Mouse (Mus musculus): ENCODE measurements at regions not wholly inside any gene's neighbourhood (a gene's known extent, or its start where the extent isn't known, plus 50 kb on each side); places are given as distances from the start of the nearest gene placed in this dataset.
"Not testable (repeated sequence)": the region's sequence is repeated elsewhere in the genome, so short reads cannot be mapped to it uniquely, and the experiment has no call there.

DNA sequence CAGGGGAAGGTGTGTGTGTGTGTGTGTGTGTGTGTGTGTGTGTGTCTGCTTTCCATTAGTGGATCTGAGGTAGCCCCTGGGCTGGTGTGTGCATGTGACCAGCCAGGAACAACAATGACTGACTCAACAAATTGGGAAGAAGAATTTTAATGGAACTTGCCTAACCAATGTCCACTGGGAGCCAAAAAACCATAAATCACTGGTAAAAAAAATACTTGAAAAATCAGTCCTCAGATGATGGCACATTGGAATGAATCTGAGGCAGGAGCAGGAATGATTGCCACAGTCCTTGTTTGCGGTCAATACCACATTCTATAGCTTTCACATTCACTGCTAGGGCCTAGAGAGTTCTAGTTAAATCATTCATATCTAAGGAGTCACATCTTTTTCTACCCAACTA, 487.8 kb downstream of the Ets1 start:
- H3K4me2 ChIP-seq = no peak overlapping the region
- no peak overlapping the region for H3K27ac ChIP-seq
- 100% methylated on average over 1 of the region's 1 CpGs for WGBS
- H3K27me3 ChIP-seq = no peaks in the 10 kb centered on the region
- no peak overlapping the region for H3K9ac ChIP-seq (replicated peaks)
- H3K36me3 ChIP-seq = no peaks in the 10 kb centered on the region
- no peak overlapping the region for H3K4me3 ChIP-seq (replicated peaks)
- no peaks in the 10 kb centered on the region for H3K4me1 ChIP-seq (replicated peaks)
- no peak for ATAC-seq (ENCODE audit: insufficient number of reproducible peaks, insufficient read depth, low FRiP score, low TSS enrichment, low read depth)
- H3K9me3 ChIP-seq = no peaks in the 10 kb centered on the region

- 7% methylated on average over 1 of the region's 1 CpGs for WGBS
- peak overlapping the region; percentile 51 for H3K27ac ChIP-seq
- H3K4me1 ChIP-seq (replicated peaks) = peaks cover 6% of the 10 kb centered on the region; the same call in 1 of the 2 replicates
- H3K4me2 ChIP-seq = no peak overlapping the region
- ATAC-seq (ENCODE audit: insufficient number of reproducible peaks, insufficient read depth, low FRiP score, low TSS enrichment, low read depth) = peak; percentile 73
- no peaks in the 10 kb centered on the region for H3K27me3 ChIP-seq
- H3K9me3 ChIP-seq = no peaks in the 10 kb centered on the region
- no peaks in the 10 kb centered on the region for H3K36me3 ChIP-seq
- no peak overlapping the region for H3K4me3 ChIP-seq (replicated peaks)
- H3K9ac ChIP-seq (replicated peaks) = no peak overlapping the region
Observed at GRCm38 (mm10) chr9:33152186-33152585, 516.2 kb downstream of the Ets1 start.

- Histone ChIP-seq H3K9me3 (no peaks in the 10 kb centered on the region), H3K27me3 (no peaks in the 10 kb centered on the region), H3K4me3 (replicated peaks) (no peak overlapping the region), H3K36me3 (no peaks in the 10 kb centered on the region), H3K9ac (replicated peaks) (no peak overlapping the region), H3K4me2 (no peak overlapping the region), H3K4me1 (replicated peaks) (no peaks in the 10 kb centered on the region), H3K27ac (no peak overlapping the region)
- WGBS = 83% methylated on average over 6 of the region's 6 CpGs
- no peak for ATAC-seq (ENCODE audit: insufficient number of reproducible peaks, insufficient read depth, low FRiP score, low TSS enrichment, low read depth)
Observed at GRCm38 (mm10) chr9:33168159-33168558, 532.1 kb downstream of the Ets1 start.

- WGBS = 88% methylated on average over 1 of the region's 1 CpGs
- H3K9me3 ChIP-seq; H3K4me1 ChIP-seq (replicated peaks); H3K4me3 ChIP-seq (replicated peaks); H3K27me3 ChIP-seq; H3K36me3 ChIP-seq; ATAC-seq (ENCODE audit: insufficient number of reproducible peaks, insufficient read depth, low FRiP score, low TSS enrichment, low read depth); H3K4me2 ChIP-seq; H3K9ac ChIP-seq (replicated peaks); H3K27ac ChIP-seq: not testable (repeated sequence)
Observed at GRCm38 (mm10) chr9:33169093-33169492, 533.1 kb downstream of the Ets1 start.

DNA sequence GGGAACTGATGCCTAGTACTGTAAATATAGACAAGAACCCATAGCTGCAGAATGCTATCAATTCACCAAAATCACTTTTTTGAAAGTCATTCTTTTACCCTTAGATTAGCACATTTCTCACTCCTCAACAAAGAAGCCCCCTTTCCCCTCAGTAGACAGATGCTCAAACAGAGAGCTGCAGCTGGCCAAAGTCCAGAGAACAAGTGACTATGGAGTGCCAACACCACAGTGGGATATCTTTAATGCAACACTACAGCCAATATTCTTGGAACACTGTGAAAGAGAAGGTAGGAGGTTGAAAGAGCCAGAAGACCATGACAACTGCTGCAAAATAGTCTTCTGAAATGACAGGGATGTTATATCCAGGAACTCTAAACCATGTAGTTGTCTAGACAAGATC, 544.0 kb downstream of the Ets1 start:
- Histone ChIP-seq H3K27ac (no peak overlapping the region), H3K9ac (replicated peaks) (no peak overlapping the region), H3K27me3 (no peaks in the 10 kb centered on the region), H3K36me3 (no peaks in the 10 kb centered on the region), H3K4me1 (replicated peaks) (no peaks in the 10 kb centered on the region), H3K9me3 (no peaks in the 10 kb centered on the region), H3K4me2 (no peak overlapping the region), H3K4me3 (replicated peaks) (no peak overlapping the region)
- no peak for ATAC-seq (ENCODE audit: insufficient number of reproducible peaks, insufficient read depth, low FRiP score, low TSS enrichment, low read depth)

DNA sequence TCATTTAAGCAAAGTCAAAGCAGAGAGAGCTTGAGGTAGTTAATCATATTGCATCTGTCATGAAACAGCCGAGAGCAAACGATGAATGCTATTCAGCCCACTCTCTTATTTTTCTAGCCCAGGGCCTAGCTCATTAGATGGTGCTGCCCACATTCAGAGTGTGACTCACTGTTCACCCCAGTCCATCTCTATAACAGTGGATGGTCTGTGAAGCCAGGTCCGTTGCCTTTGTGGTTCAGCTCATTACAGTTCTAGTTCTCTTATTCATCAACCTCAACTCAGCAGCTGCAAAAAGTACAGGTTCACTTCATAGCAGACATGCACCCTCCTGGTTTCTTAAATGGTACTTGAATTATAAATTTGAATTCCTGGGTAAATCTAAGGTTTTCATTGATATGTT, 551.2 kb downstream of the Ets1 start:
- no peak for ATAC-seq (ENCODE audit: insufficient number of reproducible peaks, insufficient read depth, low FRiP score, low TSS enrichment, low read depth)
- no peaks in the 10 kb centered on the region for H3K36me3 ChIP-seq
- no peak overlapping the region for H3K9ac ChIP-seq (replicated peaks)
- no peaks in the 10 kb centered on the region for H3K4me1 ChIP-seq (replicated peaks)
- no peak overlapping the region for H3K4me2 ChIP-seq
- H3K9me3 ChIP-seq = no peaks in the 10 kb centered on the region
- H3K27me3 ChIP-seq = no peaks in the 10 kb centered on the region
- H3K4me3 ChIP-seq (replicated peaks) = no peak overlapping the region
- WGBS = 72% methylated on average over 3 of the region's 3 CpGs
- no peak overlapping the region for H3K27ac ChIP-seq

DNA sequence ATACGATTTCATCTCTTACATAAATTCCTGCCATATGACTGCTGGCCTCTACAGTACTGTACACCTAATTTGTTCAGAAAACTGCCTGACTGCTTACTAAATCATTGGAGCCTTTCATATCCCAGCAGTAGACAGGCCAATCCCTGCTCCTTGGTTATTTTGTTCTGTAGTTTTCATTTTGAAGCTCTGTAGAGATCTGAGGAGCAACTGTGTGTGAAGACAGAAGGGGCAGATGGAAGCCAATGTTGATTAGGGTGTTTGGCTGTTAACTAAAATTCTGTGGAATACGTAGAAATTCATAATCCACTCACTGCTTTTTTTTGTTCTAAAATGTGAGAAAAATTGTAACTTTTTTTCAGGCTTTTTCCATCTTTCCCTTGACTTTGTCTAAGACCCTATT, 573.1 kb downstream of the Ets1 start:
- Histone ChIP-seq H3K27ac (no peak overlapping the region), H3K9ac (replicated peaks) (no peak overlapping the region), H3K27me3 (no peaks in the 10 kb centered on the region), H3K4me3 (replicated peaks) (no peak overlapping the region), H3K36me3 (no peaks in the 10 kb centered on the region), H3K4me2 (no peak overlapping the region), H3K4me1 (replicated peaks) (no peaks in the 10 kb centered on the region), H3K9me3 (no peaks in the 10 kb centered on the region)
- no peak for ATAC-seq (ENCODE audit: insufficient number of reproducible peaks, insufficient read depth, low FRiP score, low TSS enrichment, low read depth)
- WGBS = 77% methylated on average over 2 of the region's 2 CpGs

DNA sequence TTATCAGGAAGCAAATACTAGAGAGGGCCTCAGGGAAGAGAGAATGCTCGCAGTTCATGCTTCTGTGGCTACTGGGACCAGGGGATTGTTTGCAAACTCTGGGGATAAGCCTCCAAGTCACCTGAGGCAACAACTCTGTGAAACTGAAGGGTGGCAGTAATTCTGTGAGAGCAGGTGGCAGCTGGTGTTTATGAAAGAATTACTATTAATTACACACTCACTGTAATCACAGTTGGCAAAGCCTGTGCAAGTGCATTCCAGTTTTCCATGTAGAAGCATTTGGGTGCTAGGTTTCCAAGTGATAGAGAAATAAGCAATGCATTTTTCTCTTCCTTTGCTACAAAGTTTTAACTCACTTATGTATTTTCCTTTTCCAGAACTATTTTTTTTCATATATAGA, 578.5 kb downstream of the Ets1 start:
- no peak for ATAC-seq (ENCODE audit: insufficient number of reproducible peaks, insufficient read depth, low FRiP score, low TSS enrichment, low read depth)
- Histone ChIP-seq H3K9ac (replicated peaks) (no peak overlapping the region), H3K36me3 (no peaks in the 10 kb centered on the region), H3K9me3 (no peaks in the 10 kb centered on the region), H3K27me3 (no peaks in the 10 kb centered on the region), H3K27ac (no peak overlapping the region), H3K4me2 (no peak overlapping the region), H3K4me1 (replicated peaks) (no peaks in the 10 kb centered on the region), H3K4me3 (replicated peaks) (no peak overlapping the region)
- WGBS = 72% methylated on average over 1 of the region's 1 CpGs

GRCm38 (mm10) chr9:33220981-33221380, 585.0 kb downstream of the Ets1 start:
- Histone ChIP-seq H3K4me1 (replicated peaks) (peaks cover 5% of the 10 kb centered on the region; the same call in 1 of the 2 replicates), H3K27ac (no peak overlapping the region), H3K27me3 (no peaks in the 10 kb centered on the region), H3K9ac (replicated peaks) (no peak overlapping the region), H3K36me3 (no peaks in the 10 kb centered on the region), H3K4me3 (replicated peaks) (no peak overlapping the region), H3K4me2 (no peak overlapping the region), H3K9me3 (no peaks in the 10 kb centered on the region)
- ATAC-seq (ENCODE audit: insufficient number of reproducible peaks, insufficient read depth, low FRiP score, low TSS enrichment, low read depth) = no peak
- 79% methylated on average over 4 of the region's 4 CpGs for WGBS

DNA sequence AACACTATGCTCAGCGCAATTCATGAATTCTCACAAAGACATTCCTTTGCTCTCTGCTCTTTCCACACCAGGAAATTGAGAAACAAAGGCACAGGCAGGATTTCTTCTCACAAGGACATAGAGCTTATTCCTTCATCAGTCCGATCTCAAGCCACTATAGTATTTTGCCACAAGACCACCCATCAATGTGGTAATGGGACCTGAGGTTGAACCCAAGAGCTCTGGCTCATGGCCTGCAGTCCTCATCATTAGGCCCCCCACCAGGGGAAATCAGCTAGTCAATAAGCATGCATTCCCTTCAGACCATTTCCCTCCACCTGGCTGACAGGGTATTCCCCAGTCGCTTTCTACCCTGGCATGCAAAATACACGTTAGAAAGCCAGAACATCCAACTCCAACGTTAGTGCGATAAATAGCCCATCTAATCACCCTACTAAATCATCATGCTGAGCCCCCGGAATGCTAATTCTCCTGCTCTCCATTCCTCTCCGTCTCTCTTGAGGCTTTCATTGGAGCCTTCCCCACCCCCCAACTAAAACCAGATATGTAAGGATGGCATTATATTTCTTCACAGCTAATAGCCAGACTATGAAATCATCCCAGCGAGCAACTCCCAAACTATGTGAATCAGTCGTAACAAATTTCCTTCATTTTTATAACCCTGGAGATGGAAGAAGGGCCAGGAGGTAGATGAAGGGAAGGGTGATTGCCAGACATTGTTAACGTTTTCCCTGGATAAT, 586.2 kb downstream of the Ets1 start:
- no peak overlapping the region for H3K9ac ChIP-seq (replicated peaks)
- H3K9me3 ChIP-seq = no peaks in the 10 kb centered on the region
- 52% methylated on average over 11 of the region's 11 CpGs for WGBS
- H3K4me3 ChIP-seq (replicated peaks) = no peak overlapping the region
- no peaks in the 10 kb centered on the region for H3K36me3 ChIP-seq
- no peaks in the 10 kb centered on the region for H3K27me3 ChIP-seq
- no peak overlapping the region for H3K27ac ChIP-seq
- H3K4me1 ChIP-seq (replicated peaks) = peaks cover 5% of the 10 kb centered on the region; the same call in 1 of the 2 replicates
- H3K4me2 ChIP-seq = no peak overlapping the region
- ATAC-seq (ENCODE audit: insufficient number of reproducible peaks, insufficient read depth, low FRiP score, low TSS enrichment, low read depth) = no peak

DNA sequence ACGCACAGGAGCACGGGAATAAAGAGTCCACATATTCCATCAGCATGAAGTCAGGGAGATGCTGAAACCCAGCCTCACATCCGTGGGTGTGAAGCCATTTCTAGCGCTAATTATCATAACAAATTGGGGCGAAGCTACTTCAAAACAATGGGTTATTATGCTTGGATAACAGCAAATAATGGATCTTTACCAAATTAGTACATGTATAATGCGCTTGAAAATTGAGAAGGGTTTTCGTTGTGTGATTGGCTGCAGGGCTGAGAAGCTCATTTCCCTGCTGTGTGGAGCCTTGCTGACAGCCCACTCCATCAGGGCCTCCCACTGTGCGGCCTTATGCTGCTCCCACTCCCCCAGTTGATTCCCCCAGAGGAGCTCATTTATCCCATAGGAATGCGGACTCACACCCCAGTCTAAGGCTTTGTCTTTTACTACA, 597.7 kb downstream of the Ets1 start:
- no peak for ATAC-seq (ENCODE audit: insufficient number of reproducible peaks, insufficient read depth, low FRiP score, low TSS enrichment, low read depth)
- no peak overlapping the region for H3K4me3 ChIP-seq (replicated peaks)
- no peak overlapping the region; the same call in 1 of the 2 replicates for H3K4me2 ChIP-seq
- H3K9ac ChIP-seq (replicated peaks) = no peak overlapping the region
- no peaks in the 10 kb centered on the region for H3K36me3 ChIP-seq
- H3K9me3 ChIP-seq = no peaks in the 10 kb centered on the region
- no peak overlapping the region for H3K27ac ChIP-seq
- 33% methylated on average over 9 of the region's 9 CpGs for WGBS
- no peaks in the 10 kb centered on the region for H3K27me3 ChIP-seq
- peaks cover 6% of the 10 kb centered on the region; the same call in 1 of the 2 replicates for H3K4me1 ChIP-seq (replicated peaks)

- Histone ChIP-seq H3K27me3 (no peaks in the 10 kb centered on the region), H3K4me1 (replicated peaks) (peaks cover 6% of the 10 kb centered on the region; the same call in 1 of the 2 replicates), H3K36me3 (no peaks in the 10 kb centered on the region), H3K4me3 (replicated peaks) (no peak overlapping the region), H3K9me3 (no peaks in the 10 kb centered on the region), H3K4me2 (no peak overlapping the region), H3K27ac (no peak overlapping the region), H3K9ac (replicated peaks) (no peak overlapping the region)
- 87% methylated on average over 2 of the region's 2 CpGs for whole genome bisulfite sequencing
- ATAC-seq (ENCODE audit: insufficient number of reproducible peaks, insufficient read depth, low FRiP score, low TSS enrichment, low read depth) = no peak
Observed at GRCm38 (mm10) chr9:33238190-33238589, 602.2 kb downstream of the Ets1 start.

Data from limb, embryonic 12.5 days (tissue).